Mouse (Mus musculus) heart, postnatal 0 days (tissue): ENCODE measurements around the gene Sgpl1. TPM values are rescaled to one million over a fixed set of nuclear protein-coding genes. Genes with fewer than 3 reads are reported as not detected.

Source experiments
- ATAC-seq: fragments of 200-750 bp; cut with Nextera tagmentation; 2 replicates; pipeline ENCODE4 v1.8.0; 2017; ENCODE audit warnings: low read depth, moderate number of reproducible peaks, moderate library complexity; ENCODE audit not compliant: insufficient read depth
- DNase-seq: peaks from one replicate; pipeline ENCODE4 v3.0.0-alpha.2; 2016; ENCODE audit warnings: low spot score
- H3K27ac ChIP-seq: fragments of 300-500 bp; sonication (generic); 2 replicates; pipeline ENCODE4 v1.5.1; 2014; ENCODE audit warnings: low read depth, mild to moderate bottlenecking
- H3K27me3 ChIP-seq: fragments of 300-500 bp; sonication (generic); 2 replicates; pipeline ENCODE4 v1.6.1; 2014; ENCODE audit warnings: low read length, mixed read lengths; ENCODE audit not compliant: control insufficient read depth, insufficient read depth
- H3K36me3 ChIP-seq: fragments of 300-500 bp; sonication (generic); replicated peaks from 2 replicates; pipeline ENCODE4 v1.6.1; 2014; ENCODE audit warnings: low read length, mixed read lengths; ENCODE audit not compliant: control insufficient read depth, insufficient read depth
- H3K4me1 ChIP-seq: fragments of 300-500 bp; sonication (generic); 2 replicates; pipeline ENCODE4 v1.6.1; 2014; ENCODE audit warnings: antibody characterized with exemption; ENCODE audit not compliant: control insufficient read depth, insufficient read depth
- H3K4me2 ChIP-seq: fragments of 300-500 bp; sonication (generic); 2 replicates; pipeline ENCODE4 v1.6.1; 2014; ENCODE audit warnings: low read depth, mild to moderate bottlenecking, low read length, moderate library complexity
- H3K4me3 ChIP-seq: fragments of 300-500 bp; sonication (generic); 2 replicates; pipeline ENCODE4 v1.5.1; 2014; ENCODE audit warnings: low read depth, low read length
- H3K9ac ChIP-seq: fragments of 300-500 bp; sonication (generic); replicated peaks from 2 replicates; pipeline ENCODE4 v1.6.1; 2014; ENCODE audit warnings: low read depth, low read length, mixed read lengths
- H3K9me3 ChIP-seq: fragments of 300-500 bp; sonication (generic); replicated peaks from 2 replicates; pipeline ENCODE4 v1.6.1; 2016; ENCODE audit warnings: low read length; ENCODE audit not compliant: control insufficient read depth
- CTCF ChIP-seq: IDR thresholded peaks from 2 replicates; pipeline ENCODE4 v1.5.1; 2016; ENCODE audit warnings: antibody characterized with exemption, control low read depth, low read depth
- EP300 ChIP-seq: IDR thresholded peaks from 2 replicates; pipeline ENCODE4 v1.6.1; 2016; ENCODE audit warnings: antibody characterized with exemption, low read depth
- WGBS: fragments of 180-500 bp; shearing (Covaris S2); extraction: QIAGEN DNeasy Blood & Tissue Kit; methylation state at CpG from one replicate; pipeline ENCODE4 v1.1.7; 2014; 5-methylcytosine and 5-hydroxymethylcytosine counted together
- polyA plus RNA-seq: library from polyadenylated mRNA; unstranded; fragments of >200 nt; fragmentation: Nextera tagmentation; extraction: Ambion mirVana; gene quantifications from 2 replicates; pipeline ENCODE4 v1.2.1, GENCODE M21; 2015
- total RNA-seq: library from RNA; depleted of rRNA; stranded (reverse); fragments of >200 nt; gene quantifications from 2 replicates; pipeline ENCODE4 v1.2.3, GENCODE M21; 2014; ENCODE audit warnings: low replicate concordance

Sgpl1 gene
- total and polyA plus RNA-seq, 2 experiments from 2014 or later = 16.7 to 36.3 TPM

DNA sequence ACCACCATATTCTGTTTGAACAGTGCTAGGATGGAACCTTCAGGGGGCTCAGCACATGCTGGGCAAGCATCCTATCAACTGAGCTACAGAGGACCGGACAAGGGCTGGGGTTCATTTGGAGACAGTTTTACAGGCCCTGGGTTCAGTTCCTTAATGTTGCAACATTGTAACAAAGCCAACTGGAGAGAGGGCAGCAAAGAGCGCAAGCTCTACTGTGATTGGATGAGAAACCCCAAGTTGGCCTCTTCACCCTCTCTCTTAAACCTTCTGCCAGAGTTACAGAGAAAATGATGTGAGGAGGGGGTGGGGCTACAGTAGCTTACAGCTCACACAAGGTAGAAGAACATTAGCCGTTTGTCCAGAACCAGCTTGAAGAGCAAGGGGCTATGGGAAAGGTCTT is 39.5 kb upstream of the Sgpl1 start:
- WGBS = 76% methylated on average over 3 of the region's 3 CpGs

DNA sequence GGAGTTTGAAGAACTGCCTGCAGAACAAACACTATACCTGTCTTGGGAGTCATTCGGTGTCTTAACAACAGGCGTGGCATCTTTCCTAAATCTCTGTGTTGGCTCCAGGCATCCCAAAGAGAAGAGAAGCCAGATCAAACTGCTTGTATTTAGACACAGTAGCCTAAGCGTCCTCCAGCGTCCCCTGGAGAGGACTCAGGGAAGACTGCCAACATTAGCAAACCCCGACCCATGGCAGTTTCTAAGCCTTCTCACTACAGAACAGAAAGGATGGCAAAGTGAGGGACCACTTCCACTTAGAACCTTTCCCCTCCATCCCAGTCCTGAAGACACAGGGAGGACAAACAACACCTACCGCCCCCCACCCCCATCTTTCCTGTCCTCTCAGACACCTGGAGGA is 32.4 kb upstream of the Sgpl1 start:
- TF ChIP-seq CTCF (no peak), EP300 (no peak)
- ATAC-seq (no peak), DNase-seq (no peak)
- H3K27me3 ChIP-seq = peaks cover 18% of the 10 kb centered on the region
- H3K4me2 ChIP-seq = no peak overlapping the region
- no peak overlapping the region for H3K4me3 ChIP-seq
- no peaks in the 10 kb centered on the region for H3K9me3 ChIP-seq
- H3K4me1 ChIP-seq = 0 out of 2 replicates have a peak, but pooled peaks cover 5% of the 10 kb centered on the region
- no peak overlapping the region for H3K27ac ChIP-seq
- WGBS = 56% methylated on average over 6 of the region's 6 CpGs
- H3K9ac ChIP-seq = no peak overlapping the region
- no peaks in the 10 kb centered on the region for H3K36me3 ChIP-seq

More for the DNA sequence above, 39.5 kb upstream of the Sgpl1 start:
- Histone ChIP-seq H3K9ac (no peak overlapping the region), H3K4me2 (no peak overlapping the region), H3K9me3 (no peaks in the 10 kb centered on the region), H3K4me1 (no peaks in the 10 kb centered on the region), H3K27me3 (no peaks in the 10 kb centered on the region), H3K36me3 (no peaks in the 10 kb centered on the region), H3K4me3 (no peak overlapping the region), H3K27ac (no peak overlapping the region)
- TF ChIP-seq CTCF = no peak
- TF ChIP-seq EP300 = no peak
- no peak for ATAC-seq
- no peak for DNase-seq

DNA sequence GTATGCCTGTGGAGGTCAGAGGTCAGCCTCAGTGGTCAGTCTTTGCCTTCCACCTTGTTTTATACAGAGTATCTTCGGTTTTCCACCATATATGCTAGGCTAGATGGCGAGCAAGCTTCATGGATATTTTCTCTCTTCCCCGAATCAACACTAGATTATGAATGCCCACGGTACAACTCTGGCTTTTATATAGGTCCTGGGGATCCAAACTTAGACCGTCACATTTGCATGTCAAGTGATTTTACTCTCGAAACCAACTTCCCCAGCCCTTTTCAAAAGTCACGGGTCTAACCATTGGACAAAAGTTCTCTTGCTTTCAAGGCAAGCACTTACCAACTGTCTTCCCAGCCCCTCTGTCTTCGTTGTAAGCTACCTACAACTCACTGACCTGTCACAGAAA is 31.2 kb upstream of the Sgpl1 start:
- Histone ChIP-seq H3K4me3 (no peak overlapping the region), H3K36me3 (no peaks in the 10 kb centered on the region), H3K27ac (no peak overlapping the region), H3K9ac (no peak overlapping the region), H3K27me3 (peaks cover 28% of the 10 kb centered on the region), H3K9me3 (no peaks in the 10 kb centered on the region), H3K4me2 (no peak overlapping the region), H3K4me1 (0 out of 2 replicates have a peak, but pooled peaks cover 5% of the 10 kb centered on the region)
- ATAC-seq (no peak), DNase-seq (no peak)
- no peak for TF ChIP-seq CTCF
- no peak for TF ChIP-seq EP300
- 78% methylated on average over 8 of the region's 8 CpGs for WGBS

DNA sequence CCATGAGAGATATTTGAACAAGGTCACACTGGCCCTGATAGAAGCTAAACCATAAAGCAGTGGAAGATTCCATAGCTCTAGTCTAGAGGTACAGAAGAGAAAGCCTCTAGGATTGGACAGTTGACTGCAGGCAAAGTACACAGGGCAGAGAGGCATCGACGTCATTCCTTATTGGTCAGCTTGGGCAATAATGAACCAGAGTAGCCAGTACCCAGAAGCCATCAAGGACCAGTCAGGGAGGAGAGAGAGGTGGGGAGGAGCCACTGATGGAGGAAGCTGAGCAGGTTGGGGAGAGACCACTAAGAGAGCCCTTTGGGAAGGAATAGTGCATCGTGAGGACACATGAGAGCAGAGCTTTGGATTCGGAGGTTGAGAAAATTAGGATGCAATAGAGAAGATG is 30.2 kb upstream of the Sgpl1 start:
- H3K27ac ChIP-seq = no peak overlapping the region
- ATAC-seq = no peak
- H3K4me3 ChIP-seq = no peak overlapping the region
- no peak overlapping the region for H3K9ac ChIP-seq
- DNase-seq = no peak
- whole genome bisulfite sequencing = 84% methylated on average over 4 of the region's 4 CpGs
- H3K27me3 ChIP-seq = peaks cover 28% of the 10 kb centered on the region
- H3K4me2 ChIP-seq = no peak overlapping the region
- 0 out of 2 replicates have a peak, but pooled peaks cover 5% of the 10 kb centered on the region for H3K4me1 ChIP-seq
- TF ChIP-seq CTCF (no peak), EP300 (no peak)
- no peaks in the 10 kb centered on the region for H3K36me3 ChIP-seq
- no peaks in the 10 kb centered on the region for H3K9me3 ChIP-seq

DNA sequence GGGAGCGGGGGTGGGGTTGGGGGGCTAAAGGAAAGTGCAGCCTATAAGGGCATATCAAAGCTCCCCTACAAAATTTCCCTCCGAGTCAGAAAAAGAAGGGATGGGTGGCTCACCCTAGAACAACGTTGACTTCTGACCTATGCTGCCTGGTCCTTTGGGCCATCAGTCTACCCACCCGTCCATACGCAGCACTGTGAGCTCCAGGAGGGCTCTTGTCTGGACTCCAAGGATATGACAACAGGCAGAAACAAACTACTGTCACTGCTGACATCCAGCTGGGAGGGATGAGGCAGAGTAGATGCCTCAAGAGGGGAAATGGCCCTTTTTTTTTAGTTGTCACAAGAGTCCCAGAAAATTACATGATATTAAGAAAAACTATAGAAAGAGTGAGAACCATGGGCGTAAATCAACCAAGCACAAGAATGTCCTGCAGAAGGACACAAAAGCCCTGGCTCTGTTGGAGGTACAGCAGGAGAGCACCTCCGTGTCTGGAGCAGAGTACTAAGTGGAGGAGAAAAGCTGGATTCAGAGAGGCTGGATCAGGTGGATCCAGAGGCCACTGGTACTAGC is 28.8 kb upstream of the Sgpl1 start:
- Histone ChIP-seq H3K4me2 (peak overlapping the region; percentile 9; the same call in 1 of the 2 replicates), H3K27me3 (peaks cover 34% of the 10 kb centered on the region), H3K4me3 (no peak overlapping the region), H3K9me3 (no peaks in the 10 kb centered on the region), H3K9ac (no peak overlapping the region), H3K36me3 (no peaks in the 10 kb centered on the region), H3K4me1 (0 out of 2 replicates have a peak, but pooled peaks cover 5% of the 10 kb centered on the region), H3K27ac (no peak overlapping the region)
- no peak for DNase-seq
- no peak for ATAC-seq
- no peak for TF ChIP-seq EP300
- TF ChIP-seq CTCF = no peak
- 48% methylated on average over 7 of the region's 7 CpGs for WGBS
